Mouse (Mus musculus): ENCODE data around the gene Msi2.

Gene Msi2

DNA sequence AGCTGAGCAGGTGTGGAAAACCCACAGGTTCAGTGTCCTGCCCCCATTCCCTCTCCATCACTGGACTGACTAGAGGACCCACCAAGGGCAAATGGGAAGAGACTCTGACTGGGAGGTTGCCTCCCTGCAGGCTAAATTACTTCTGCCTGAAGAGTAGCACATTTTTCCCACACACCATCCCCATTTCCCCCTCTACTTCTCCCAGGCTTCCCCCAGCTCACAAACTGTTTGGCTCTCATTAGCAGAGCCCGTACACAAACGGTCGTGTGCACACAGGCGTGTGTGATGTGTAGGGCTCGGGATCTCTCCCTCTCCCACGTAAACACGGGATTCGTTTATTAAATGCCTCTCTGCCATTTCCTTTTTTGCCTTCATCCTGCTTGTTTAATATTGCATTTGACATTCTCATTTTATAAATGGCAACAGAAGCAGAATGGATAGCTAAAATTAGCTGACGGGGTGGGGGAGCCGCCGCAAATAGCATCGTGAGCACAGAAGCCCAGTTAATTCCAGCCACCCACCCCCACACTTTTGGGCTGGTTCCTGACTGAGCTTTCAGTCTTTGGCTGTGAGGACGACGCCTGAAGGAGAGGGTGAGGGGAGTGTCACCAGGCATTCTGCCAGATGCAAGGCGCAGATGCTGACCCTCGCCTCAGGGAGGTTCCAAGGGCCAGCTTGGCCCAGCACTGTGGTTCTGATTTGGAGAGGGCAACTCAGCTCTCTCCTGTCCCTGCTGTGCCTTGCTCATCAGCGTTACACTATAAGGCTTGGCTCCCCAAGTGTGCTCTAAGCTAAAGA lies 313.3 kb downstream of the Msi2 start:
- no peak for DNase-seq (ENCODE audit: low read depth)

DNA sequence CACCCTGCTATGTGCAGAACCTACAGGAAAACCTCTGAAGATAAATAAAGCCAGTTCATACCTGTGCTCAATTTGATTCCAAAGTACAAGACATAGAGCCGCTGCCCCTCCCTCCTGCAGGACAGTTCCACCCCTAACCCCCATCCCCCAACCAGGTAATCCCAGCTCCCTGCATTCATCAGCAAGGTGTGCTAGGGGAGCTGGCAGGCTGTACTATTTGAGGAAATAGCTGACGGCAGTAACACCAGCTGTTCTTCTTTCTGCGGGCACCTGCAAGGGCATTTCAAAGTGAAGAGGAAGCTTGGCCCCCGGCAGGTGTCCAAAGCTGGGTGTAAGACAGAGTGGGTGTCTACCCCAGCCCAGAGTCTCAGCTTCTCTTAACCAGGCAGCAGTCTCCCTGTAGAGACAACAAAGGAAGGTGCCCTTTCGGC lies 314.1 kb downstream of the Msi2 start:
- no peak for DNase-seq (ENCODE audit: low read depth)

DNA sequence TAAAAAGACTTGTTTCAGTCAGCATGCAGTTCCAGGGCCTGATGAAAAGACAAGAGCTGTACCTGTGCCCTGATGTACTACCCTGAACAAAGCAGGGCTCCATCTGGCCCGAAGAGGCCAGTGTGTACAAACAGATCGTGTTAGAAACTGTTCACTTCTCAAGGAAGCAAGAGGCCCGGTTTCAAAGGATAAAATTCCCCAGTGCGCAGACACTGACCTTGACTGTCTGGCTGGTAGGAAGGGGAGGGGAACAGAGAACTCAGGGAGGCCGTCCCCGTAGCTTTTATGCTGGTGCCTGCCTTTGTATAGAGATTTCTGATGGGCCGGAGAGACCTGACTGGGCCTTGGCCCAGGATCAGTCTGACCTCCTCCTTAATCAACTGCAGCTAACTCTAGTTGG lies 316.0 kb downstream of the Msi2 start:
- DNase-seq (ENCODE audit: low read depth) = no peak

DNA sequence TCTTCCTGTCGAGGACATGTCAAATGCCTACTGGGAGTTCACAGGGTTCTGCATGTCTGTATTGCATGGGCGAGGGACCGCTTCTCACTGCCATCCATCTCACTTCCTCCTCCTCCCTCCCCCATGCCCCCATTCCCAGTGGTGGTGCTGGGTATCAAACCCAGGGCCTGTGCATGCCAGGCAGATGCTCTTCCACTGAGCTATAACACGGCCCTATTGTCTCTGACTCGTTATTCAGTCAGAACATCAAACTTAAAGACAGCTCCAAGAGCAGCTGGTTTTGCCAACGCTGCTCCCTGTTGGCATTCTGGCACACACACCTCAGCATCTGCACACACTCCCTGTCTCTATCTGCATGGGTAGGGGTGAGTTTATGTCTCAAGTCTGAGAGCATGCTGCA lies 317.0 kb downstream of the Msi2 start:
- DNase-seq (ENCODE audit: low read depth) = no peak

DNA sequence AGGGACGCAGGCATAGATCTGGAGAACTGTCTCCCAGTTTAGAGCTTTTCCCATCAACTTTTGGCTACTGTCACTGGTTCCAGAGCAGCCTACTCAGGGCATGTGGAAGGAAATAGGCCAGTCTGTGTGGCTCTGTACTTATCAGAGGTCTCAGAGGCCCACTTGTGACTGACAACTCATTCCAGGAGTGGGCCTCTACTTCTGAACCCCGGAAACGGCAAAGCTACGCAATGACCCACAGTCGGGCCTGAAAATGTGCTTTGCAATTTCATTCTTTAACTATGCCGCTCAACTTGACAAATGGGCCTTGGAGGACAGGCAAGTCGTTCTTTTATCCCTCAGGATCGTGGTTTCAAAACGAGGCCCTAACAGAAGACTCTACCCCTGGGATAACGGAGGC lies 317.4 kb downstream of the Msi2 start:
- no peak for DNase-seq (ENCODE audit: low read depth)

DNA sequence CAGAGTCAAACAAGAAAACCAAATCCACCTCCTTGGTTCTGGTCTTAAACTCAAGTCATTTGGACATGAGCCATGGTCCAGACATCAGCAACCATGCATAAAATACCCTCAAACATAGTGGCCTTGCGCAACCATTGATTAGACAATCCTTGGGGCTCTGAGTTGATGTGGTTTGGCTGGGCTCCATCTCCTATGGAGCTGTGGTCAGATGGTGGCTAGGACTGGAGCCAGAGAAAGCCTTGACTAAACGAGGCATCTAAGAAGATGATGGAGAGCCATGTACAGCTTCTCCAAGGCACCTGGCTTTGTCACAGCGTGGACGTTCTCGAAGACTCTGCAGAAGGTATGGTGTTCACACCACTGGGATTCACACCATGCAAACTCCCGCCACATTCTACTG lies 318.1 kb downstream of the Msi2 start:
- no peak for DNase-seq (ENCODE audit: low read depth)

DNA sequence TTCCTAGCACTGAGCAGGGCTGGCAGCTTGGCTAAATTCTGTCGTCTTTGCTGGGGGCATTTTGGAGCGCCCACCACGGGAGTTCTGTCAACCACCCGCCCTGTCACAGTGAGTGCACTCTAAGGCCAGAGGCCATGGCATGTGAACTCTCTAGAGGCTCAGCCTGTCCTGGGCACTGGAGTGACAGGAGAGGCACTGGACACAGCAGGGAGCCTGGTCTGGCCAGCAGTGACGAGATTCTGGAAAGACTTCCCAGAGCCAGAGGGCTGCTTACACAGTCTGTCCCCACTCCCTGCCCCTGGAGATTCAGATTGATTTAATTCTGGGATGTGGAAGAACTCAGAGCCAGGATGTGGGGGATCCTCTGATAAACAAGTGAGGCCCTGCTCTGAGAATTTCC lies 318.9 kb downstream of the Msi2 start:
- DNase-seq (ENCODE audit: low read depth) = no peak

DNA sequence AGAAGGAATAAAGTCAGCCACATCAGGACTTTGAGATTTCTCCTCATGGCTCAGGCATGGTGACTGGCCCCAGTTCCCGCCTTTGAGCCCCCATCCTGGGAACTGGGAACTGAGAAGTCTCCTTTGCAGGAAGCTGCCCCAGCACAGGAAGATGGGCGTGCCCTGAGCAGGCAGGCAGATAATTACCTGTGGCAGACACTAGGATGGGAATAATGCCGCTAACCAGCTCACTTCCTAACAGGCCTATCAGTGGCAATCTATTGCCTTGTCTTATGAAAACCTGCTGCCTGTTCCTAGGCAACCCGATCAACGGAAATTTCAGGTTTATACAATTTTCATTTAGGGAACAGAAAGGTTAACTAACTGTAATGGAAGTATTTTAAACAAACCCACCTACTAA lies 319.3 kb downstream of the Msi2 start:
- no peak for DNase-seq (ENCODE audit: low read depth)

DNA sequence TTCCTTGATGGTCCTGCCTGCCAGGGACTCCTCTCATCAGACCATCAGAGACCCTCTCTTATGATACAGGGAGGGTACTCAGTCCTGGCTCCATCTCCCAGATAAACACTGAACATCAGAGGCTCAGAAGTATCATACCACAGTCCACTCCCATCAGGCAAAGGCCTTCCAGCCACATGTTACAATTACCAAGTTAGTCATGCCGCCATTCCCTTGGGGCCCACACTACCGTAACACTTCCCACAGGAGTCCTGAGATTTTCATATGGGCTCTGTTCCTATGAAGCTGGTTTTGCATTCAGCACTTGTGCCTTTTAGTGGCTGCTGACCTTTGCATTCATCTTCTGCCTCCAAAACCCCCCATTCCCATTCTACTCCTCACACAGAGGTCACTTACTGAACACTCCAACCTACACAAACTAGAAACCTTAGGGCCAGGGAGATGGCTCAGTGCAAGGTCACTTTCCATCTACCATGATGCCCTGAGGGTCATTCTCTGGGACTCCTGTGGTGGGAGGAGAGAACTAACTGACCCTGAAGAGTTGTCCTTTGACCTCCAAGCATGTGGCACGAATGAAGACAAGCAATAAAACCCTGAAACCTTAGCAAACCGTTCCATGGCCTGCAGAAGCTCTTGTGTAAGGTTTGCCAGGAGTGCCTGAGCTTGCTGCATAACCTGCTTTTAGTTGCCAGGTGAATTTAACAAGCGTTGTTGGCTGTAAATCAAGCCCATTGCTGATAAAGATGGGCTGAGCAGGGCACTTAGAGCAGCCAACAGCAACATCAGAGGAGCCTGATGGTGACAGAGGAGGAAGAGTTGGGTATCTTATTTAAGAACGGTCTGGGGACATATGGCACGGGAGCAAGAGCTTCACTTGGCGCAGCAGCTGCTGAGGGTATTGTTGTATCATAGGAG lies 323.0 kb downstream of the Msi2 start:
- no peak for DNase-seq (ENCODE audit: low read depth)

DNA sequence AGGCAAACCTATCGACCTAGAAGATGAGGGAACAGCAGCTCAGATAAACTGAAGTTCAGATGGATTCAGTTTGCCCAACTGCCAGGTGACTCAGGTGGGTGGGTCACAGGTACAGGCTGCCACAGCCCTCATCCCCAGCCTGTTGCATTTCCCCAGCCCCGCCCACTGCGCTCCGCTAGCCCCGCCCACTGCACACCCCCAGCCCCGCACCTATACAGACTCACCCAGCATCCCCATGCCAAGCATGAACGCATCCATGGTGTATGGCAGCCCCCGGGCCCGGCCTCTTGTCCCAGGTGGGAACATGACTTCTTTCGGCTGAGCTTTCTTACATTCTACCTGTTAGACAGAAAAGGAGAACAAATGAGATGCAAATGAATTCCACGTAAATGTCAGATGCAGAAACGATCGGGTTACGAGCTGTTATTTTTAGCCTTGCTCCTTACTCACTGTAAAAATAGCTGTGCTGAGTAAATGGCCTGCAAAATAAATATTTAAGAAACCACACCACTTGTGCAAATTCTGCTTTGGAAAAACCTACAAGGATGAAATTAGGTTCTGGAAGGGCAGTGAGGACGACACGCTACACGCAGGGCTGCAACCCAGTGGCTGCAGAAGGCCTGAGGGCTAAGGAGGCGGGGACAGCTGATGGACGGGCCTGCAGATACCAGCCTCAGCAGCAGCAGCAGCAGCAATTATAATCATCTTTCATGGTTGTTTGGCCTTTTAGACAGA lies 323.8 kb downstream of the Msi2 start:
- no peak for DNase-seq (ENCODE audit: low read depth)

DNA sequence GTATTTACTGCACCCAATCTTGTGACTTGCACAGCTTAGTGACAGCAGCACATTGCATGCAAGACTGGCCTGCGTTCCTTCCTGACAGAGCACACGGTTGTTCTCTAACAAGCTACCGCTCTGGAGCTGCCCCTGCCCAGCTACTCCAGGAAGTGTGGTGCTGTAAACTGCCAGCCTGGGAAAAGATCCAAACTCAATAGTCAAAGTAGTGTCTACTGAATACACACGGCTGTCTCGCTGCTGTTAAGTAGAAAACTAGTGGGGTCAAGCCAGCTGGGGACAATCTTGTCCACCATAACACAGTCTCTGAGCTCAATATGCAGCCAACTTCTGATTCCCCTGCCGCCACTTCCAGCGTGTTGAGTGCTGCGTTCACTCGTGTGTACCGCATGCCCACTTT lies 325.6 kb downstream of the Msi2 start:
- no peak for DNase-seq (ENCODE audit: low read depth)

DNA sequence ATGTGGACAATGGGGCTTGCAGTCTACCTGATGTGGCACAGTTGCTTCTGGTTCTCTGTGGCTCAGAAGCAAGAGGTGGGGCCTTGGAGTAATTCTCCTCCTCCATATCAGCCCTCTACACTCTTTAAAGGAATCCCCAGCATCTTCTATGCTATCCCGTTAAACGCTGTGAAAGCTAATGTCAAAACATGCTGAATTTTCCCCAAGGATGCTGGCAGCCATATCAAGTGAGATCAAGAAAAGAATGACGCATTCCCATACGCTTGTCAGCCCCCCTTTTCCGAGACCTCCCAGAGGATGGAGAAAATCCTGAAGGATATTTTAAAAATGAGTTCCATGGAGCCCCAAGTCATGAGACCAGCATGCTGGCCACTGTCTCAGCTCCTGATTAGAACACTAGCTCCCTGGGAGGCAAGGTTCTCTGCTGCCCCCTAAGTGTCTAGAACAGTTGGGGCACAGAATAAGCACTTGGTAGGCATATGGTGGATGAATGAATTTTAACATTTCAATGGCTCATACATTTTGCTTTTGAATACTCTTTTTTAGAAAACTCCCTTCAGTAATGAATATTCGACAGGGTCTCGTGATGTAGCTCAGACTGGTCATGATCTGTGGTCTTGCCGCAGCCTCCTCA lies 327.0 kb downstream of the Msi2 start:
- no peak for DNase-seq (ENCODE audit: low read depth)

DNA sequence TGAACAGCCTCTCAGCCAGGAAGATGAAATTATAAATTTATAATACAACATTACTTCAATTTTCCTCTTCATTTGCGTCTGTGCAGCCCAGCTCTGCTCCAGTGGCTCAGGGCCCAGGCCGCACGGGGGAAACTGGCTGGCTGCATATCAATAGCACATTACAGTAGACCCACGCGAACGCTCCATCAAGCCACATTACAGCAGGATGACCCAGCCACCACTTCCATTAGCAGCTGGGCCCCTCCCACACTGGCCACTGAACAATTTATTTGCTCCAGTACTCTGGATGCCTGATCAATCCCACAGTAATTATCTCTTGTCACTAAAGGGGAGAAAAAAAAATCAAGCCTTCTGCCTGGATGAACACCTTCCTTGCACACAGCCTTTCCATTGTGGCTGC lies 328.8 kb downstream of the Msi2 start:
- DNase-seq (ENCODE audit: low read depth) = no peak

DNA sequence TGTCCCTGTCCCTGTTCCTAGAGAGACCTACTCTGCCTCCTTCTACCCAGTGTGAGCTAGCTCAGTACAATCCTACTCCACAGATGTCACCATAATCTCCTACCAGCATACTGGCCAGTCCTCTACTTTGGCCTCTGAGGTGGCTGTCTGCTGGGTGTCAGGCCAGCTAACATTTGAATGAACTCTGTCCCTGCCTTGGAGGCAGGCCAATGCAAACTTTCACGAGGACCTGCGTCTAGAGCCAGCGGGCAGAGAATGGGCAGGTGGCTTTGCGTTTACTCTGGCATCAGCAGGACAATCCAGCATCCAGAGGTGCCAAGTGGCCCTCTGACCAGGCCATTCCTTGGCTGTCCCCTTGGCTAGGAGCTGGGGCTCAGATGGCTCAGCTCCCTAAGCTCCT lies 331.4 kb downstream of the Msi2 start:
- no peak for DNase-seq (ENCODE audit: low read depth)

DNA sequence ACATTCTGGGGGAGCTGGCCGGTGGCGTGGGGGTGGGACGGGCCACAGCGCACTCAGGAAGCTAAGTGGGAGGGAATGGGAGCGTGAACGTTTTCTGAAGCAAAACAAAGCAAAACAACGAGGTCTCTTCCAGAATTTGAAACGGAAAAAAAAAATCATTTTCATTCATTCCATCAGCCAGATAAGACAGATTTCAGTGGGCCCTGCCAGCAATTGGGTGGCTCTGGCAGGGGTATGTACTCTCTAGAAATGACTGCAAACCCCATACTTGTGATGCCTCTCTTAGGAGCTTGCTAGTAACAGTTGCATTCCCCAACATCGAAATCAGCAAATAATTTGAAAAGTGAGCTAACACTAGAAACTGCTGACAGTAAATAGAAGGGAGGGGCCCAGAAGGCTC lies 335.9 kb downstream of the Msi2 start:
- no peak for DNase-seq (ENCODE audit: low read depth)

DNA sequence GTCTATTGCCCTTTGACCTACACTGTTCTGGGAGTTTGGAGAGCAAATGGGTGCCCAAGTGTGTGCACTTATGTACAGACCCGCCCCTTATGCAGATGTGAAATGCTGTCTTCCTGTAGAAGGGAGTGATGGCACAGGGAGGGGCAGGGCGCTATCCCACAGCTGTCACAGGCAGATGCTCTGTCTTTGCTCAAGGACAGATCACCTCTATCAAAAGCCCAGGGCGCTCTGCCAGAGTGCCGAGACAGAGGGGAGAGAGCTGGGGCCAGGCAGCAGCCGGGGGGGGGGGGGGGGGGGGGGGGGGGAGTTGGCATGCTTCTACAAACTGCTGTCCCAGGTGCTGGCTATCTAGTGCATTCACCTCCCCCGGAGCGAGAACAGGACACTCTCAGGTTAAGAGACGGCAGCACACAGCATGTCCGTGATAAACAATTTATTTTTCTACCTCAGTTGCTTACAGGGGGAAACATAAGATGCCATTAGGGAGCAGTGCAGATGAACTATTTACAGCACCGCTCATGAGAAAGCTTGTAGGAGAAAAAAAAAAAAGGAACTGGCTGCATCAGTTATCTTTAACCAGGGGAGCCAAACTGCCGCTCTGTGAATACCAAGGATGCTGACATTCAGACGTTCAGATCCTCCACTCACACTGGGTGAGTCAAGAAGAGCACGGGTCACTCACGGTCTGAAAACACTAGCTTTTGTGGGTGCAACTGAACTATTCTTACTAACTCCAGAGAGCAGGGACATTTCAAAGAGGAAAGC lies 337.0 kb downstream of the Msi2 start:
- no peak for DNase-seq (ENCODE audit: low read depth)

DNA sequence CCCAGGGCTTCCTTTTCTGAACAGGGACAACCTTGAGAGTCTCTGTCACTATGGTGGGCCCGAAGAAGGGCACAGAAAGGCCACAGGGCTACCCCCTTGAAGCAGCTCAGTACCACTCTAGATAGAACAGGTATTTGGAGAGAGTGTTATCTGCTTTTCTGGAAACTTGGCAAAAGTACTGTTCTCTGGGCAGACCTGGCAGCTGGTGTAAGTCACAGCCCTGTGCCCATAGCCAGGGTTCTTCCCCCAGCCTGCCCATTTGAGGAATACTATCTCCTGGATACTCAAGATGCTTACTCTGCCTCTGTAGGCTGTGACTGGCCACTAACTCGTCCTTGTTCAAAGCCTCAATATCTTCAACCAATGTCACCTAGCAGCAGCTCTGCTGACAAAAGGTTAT lies 338.7 kb downstream of the Msi2 start:
- no peak for DNase-seq (ENCODE audit: low read depth)

DNA sequence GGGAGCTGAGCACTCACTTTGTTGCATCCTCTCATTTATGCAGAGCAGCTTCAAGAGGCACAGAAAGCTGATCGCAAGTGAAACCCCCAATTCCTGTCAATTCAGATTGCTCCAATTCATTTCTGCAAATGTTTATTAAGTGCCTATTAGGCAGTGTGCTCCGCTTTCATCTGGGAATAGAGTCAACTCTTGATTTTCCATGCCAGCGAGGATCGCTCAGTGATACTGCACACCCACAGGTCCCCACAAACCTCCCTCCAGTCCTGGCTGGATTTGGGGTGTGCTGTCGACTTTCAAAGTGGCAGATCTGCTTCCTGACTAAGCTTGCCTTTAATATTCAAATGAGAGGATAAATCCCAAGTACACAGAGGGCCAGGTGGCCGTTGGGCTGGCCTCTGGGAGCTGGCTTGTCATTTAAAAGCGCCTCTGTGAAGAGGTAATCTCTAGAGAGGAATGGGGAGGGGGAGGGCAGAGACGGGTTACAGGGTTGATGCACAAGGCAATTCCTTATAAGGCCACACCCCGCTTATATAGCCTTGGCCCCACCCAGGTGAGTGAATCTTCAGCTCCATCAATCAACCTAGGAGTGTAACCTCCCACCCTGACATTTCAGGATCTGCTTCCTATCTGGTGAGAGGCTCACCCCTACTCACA lies 339.5 kb downstream of the Msi2 start:
- DNase-seq (ENCODE audit: low read depth) = no peak

DNA sequence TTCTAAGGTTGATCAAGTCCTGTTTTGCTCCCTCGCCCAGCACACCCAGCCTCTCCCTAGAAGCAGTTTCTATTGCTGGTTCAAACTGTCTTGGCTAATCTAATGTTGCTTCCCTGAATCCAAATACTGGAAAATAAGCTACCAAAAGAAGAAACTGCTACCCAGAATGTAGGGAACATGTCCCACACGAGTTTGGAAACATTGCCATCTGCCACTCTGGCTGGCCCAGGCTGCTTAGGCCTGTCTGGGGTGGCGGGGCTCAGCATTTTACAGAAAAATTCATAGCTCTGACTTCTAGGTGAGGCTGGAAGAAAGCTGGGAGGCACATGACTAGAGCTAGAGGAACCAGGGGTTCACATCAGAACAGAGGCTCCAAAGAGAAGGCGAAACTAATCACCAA lies 345.7 kb downstream of the Msi2 start:
- DNase-seq (ENCODE audit: low read depth) = no peak

DNA sequence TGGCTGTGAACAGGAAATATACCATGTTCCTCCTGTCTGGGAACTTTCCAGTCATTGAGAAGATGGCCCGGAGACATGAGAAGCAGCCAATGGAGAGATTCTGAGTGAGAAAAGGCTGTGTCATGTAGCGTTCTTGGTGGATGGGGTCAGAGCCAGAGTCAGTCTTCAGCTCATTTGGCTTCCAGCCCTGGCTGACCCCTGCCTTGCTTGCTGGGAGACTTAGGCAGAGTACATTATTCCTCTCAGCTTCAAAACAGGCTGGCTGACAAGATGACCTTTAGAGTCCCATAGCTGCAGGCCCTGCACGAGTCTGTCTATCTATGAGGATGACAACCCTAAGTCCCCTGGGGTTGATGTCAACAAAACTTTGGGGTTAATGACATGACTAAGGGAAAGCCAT lies 348.4 kb downstream of the Msi2 start:
- no peak for DNase-seq (ENCODE audit: low read depth)

DNA sequence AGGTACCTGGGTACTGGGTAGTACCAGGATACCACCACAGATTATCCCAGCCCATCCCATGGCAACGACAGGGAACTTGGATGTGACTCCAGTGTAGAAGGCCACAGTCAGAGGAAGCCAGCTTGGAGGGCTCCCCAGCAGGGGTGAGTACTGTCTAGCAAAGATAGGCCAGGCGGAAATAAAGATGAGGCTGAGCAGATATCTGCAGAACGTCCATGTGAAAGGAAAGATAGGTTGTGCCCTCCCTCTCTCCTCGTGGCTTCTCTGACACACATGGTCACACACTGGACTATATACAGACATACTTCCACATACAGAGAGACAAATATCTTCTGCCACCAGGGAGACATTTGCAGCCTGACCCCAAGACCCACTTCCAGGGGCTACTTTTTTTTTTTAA lies 350.8 kb downstream of the Msi2 start:
- no peak for DNase-seq (ENCODE audit: low read depth)

Data from c-Kit-positive CD71-negative TER-119-negative erythroid progenitor cells, embryonic 14.5 days (primary cell).